Mouse (Mus musculus): ENCODE data around the gene Ccdc73.

Gene Ccdc73

GRCm38 (mm10) chr2:105028806-105029205, 161.2 kb downstream of the Ccdc73 start:
- no peak for DNase-seq

GRCm38 (mm10) chr2:105030505-105030904, 162.9 kb downstream of the Ccdc73 start:
- no peak for DNase-seq

- no peak for DNase-seq
Observed at GRCm38 (mm10) chr2:105034084-105034483, 166.5 kb downstream of the Ccdc73 start.

- DNase-seq = no peak
Observed at GRCm38 (mm10) chr2:105035985-105036384, 168.4 kb downstream of the Ccdc73 start.

- DNase-seq = no peak
Observed at GRCm38 (mm10) chr2:105036401-105037070, 168.9 kb downstream of the Ccdc73 start.

GRCm38 (mm10) chr2:105037956-105038569, 170.5 kb downstream of the Ccdc73 start:
- no peak for DNase-seq

- no peak for DNase-seq
Observed at GRCm38 (mm10) chr2:105038879-105039278, 171.3 kb downstream of the Ccdc73 start.

GRCm38 (mm10) chr2:105040859-105041258, 173.3 kb downstream of the Ccdc73 start:
- no peak for DNase-seq

GRCm38 (mm10) chr2:105043152-105043551, 175.5 kb downstream of the Ccdc73 start:
- DNase-seq = no peak

- DNase-seq = no peak
Observed at GRCm38 (mm10) chr2:105048301-105048700, 180.7 kb downstream of the Ccdc73 start.

- no peak for DNase-seq
Observed at GRCm38 (mm10) chr2:105055529-105055928, 187.9 kb downstream of the Ccdc73 start.

- DNase-seq = no peak
Observed at GRCm38 (mm10) chr2:105058577-105059116, 191.0 kb downstream of the Ccdc73 start.

GRCm38 (mm10) chr2:105062741-105063372, 195.3 kb downstream of the Ccdc73 start:
- no peak for DNase-seq

All from lung, adult 18-20 months (tissue).